Mouse (Mus musculus): ENCODE data around the gene Iqcf1.
A peak's percentile ranks its signal among the peaks of the same experiment; 100 is the strongest.

DNA sequence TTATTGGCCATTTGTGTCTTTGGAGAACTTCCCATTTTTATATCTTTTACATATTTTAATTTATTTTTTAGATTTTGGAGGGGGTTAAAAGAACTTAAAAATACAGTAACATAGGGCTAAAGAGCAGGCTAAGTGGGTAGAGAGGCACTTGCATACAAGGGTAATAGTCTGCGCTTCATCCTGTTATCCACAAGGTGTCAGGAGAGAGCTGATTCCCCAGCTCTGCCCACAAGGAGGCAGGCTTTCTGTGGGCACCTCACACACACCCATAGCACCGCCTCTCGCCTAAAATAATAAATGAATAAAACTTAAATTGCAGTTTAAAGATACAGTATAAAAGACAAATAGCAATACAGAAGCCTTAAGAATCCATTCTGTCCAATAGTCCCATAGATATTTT lies 32.1 kb downstream of the Iqcf1 start:
- TF ChIP-seq CTCF (IDR thresholded peaks at IDR 0.05; ENCODE audit: extremely low read depth, insufficient read depth, low read length) (peak; percentile 98), POLR2A (IDR thresholded peaks at IDR 0.05; ENCODE audit: extremely low read depth, insufficient read depth, low read length) (no peak)
